Comparison of ENCODE assay signal across 24 mouse cellular contexts in the genomic region with DNA sequence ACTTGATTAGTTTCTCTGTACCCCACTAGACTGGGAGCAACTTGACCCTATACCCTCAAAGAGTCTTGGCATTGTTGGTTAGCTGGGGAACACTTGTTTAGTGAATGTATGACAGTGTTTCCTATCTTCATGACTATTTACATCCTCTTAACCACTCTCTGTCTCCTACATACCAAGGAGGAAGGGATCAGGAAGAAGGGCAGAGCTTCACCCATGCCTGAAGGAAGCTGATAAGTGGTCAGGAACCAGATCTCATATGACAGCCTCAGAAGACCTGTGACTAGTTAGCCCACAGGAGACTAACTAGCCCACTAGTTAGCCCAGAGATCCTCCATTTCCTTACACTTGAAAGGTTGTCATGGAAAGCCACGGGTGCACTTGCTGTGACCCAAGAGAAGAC.
A peak's percentile ranks its signal among the peaks of the same experiment; 100 is the strongest.
DNase-seq lines count a peak whose midpoint lies in the region; ATAC-seq lines count a peak whose summit lies in the region.
"Had no signal": no experiment of that assay in that cellular context is flagged by ENCODE, and none has a peak within 500 bp of the region (broad histone marks: within the 10 kb centered on the region; RNA-seq: fewer than 3 reads in every experiment).

No protein-coding gene starts in this region.

- no peaks in the 10 kb centered on the region for H3K9me3 ChIP-seq in liver, embryonic 11.5 days (ENCODE audit: control insufficient read depth, low read length)
- no peaks in the 10 kb centered on the region for H3K9me3 ChIP-seq in liver, embryonic 12.5 days (replicated peaks)
- H3K9me3 ChIP-seq in liver, embryonic 15.5 days (replicated peaks) = no peaks in the 10 kb centered on the region
- no peaks in the 10 kb centered on the region for H3K9me3 ChIP-seq in intestine, embryonic 15.5 days
- H3K9me3 ChIP-seq: embryonic facial prominence, embryonic 10.5 days; embryonic facial prominence, embryonic 13.5 days; forebrain, embryonic 12.5 days; forebrain, embryonic 15.5 days; heart, embryonic 10.5 days; hindbrain, embryonic 12.5 days; hindbrain, embryonic 15.5 days had no signal

- no peak for DNase-seq in liver, embryonic 11.5 days (ENCODE audit: low spot score)
- DNase-seq in liver = no peak
- no peak for DNase-seq in embryo, embryonic 9.5 days (ENCODE audit: extremely low spot score)
- no peak for DNase-seq in embryo, embryonic 11 days
- DNase-seq: adrenal gland, adult 2 months; adrenal gland, postnatal 14 days; cerebellum, adult 11-12 months; cerebellum, adult 8-10 months; cerebellum, postnatal 10 days; cerebellum, postnatal 36 days; gastrocnemius, postnatal 25 days; heart, adult 2 months had no signal

- H3K9ac ChIP-seq in liver, embryonic 11.5 days (ENCODE audit: low read depth, low read length) = no peak overlapping the region
- no peak overlapping the region for H3K9ac ChIP-seq in liver, embryonic 12.5 days
- H3K9ac ChIP-seq in liver, embryonic 15.5 days = no peak overlapping the region
- H3K9ac ChIP-seq in intestine, embryonic 15.5 days = no peak overlapping the region
- H3K9ac ChIP-seq: embryonic facial prominence, embryonic 13.5 days; forebrain, embryonic 12.5 days; forebrain, embryonic 15.5 days; hindbrain, embryonic 12.5 days; hindbrain, embryonic 15.5 days had no signal

- no peak overlapping the region for H3K4me3 ChIP-seq in liver, embryonic 11.5 days (ENCODE audit: low read depth, low read length)
- no peak overlapping the region for H3K4me3 ChIP-seq in liver, embryonic 12.5 days
- H3K4me3 ChIP-seq in liver, embryonic 15.5 days (replicated peaks) = no peak overlapping the region
- no peak overlapping the region for H3K4me3 ChIP-seq in intestine, embryonic 15.5 days (replicated peaks)
- H3K4me3 ChIP-seq: embryonic facial prominence, embryonic 10.5 days; embryonic facial prominence, embryonic 13.5 days; erythroblast, embryonic 14.5 days; forebrain, embryonic 12.5 days; forebrain, embryonic 15.5 days; heart, adult 2 months; heart, embryonic 10.5 days; hindbrain, embryonic 12.5 days; hindbrain, embryonic 15.5 days had no signal

- no peak overlapping the region for H3K4me2 ChIP-seq in liver, embryonic 11.5 days
- peak overlapping the region; percentile 10; the same call in 1 of the 2 replicates for H3K4me2 ChIP-seq in liver, embryonic 12.5 days
- H3K4me2 ChIP-seq in liver, embryonic 15.5 days = no peak overlapping the region
- H3K4me2 ChIP-seq in intestine, embryonic 15.5 days (replicated peaks) = no peak overlapping the region
- H3K4me2 ChIP-seq: embryonic facial prominence, embryonic 13.5 days; forebrain, embryonic 12.5 days; forebrain, embryonic 15.5 days; hindbrain, embryonic 12.5 days; hindbrain, embryonic 15.5 days had no signal

- WGBS in liver, embryonic 11.5 days = 50% methylated on average over 1 of the region's 1 CpGs
- WGBS in liver, embryonic 12.5 days (ENCODE audit: insufficient replicate concordance) = 13% methylated on average over 1 of the region's 1 CpGs
- WGBS in liver, embryonic 15.5 days (ENCODE audit: insufficient replicate concordance) = 29% methylated on average over 1 of the region's 1 CpGs
- WGBS in intestine, embryonic 15.5 days = 86% methylated on average over 1 of the region's 1 CpGs

- H3K27me3 ChIP-seq in liver, embryonic 11.5 days (replicated peaks; ENCODE audit: control insufficient read depth, insufficient read depth, low read length) = no peaks in the 10 kb centered on the region
- no peaks in the 10 kb centered on the region for H3K27me3 ChIP-seq in liver, embryonic 12.5 days (replicated peaks)
- H3K27me3 ChIP-seq in liver, embryonic 15.5 days = no peaks in the 10 kb centered on the region
- no peaks in the 10 kb centered on the region for H3K27me3 ChIP-seq in intestine, embryonic 15.5 days (replicated peaks)
- H3K27me3 ChIP-seq: embryonic facial prominence, embryonic 13.5 days; forebrain, embryonic 12.5 days; forebrain, embryonic 15.5 days; hindbrain, embryonic 12.5 days; hindbrain, embryonic 15.5 days had no signal

- H3K4me1 ChIP-seq in liver, embryonic 11.5 days (replicated peaks; ENCODE audit: control insufficient read depth, insufficient read depth, low read length) = no peaks in the 10 kb centered on the region
- H3K4me1 ChIP-seq in liver, embryonic 12.5 days = peaks cover 27% of the 10 kb centered on the region
- H3K4me1 ChIP-seq in liver, embryonic 15.5 days (replicated peaks) = peaks cover 17% of the 10 kb centered on the region
- H3K4me1 ChIP-seq in intestine, embryonic 15.5 days (replicated peaks) = no peaks in the 10 kb centered on the region
- H3K4me1 ChIP-seq: embryonic facial prominence, embryonic 10.5 days; embryonic facial prominence, embryonic 13.5 days; forebrain, embryonic 15.5 days; hindbrain, embryonic 12.5 days had no signal

- ATAC-seq in liver, embryonic 11.5 days (replicated peaks; ENCODE audit: low FRiP score) = peak; percentile 70
- ATAC-seq in liver, embryonic 12.5 days = peak; percentile 83
- peak; percentile 75 for ATAC-seq in liver, embryonic 15.5 days (ENCODE audit: insufficient read depth)
- ATAC-seq in intestine, embryonic 15.5 days = no peak
- ATAC-seq: CD4-positive, CD25-positive, alpha-beta regulatory T cell, adult 4 months; forebrain, embryonic 15.5 days had no signal

- no peaks in the 10 kb centered on the region for H3K36me3 ChIP-seq in liver, embryonic 11.5 days (ENCODE audit: control insufficient read depth, insufficient read depth, low read length)
- no peaks in the 10 kb centered on the region for H3K36me3 ChIP-seq in liver, embryonic 12.5 days
- no peaks in the 10 kb centered on the region for H3K36me3 ChIP-seq in liver, embryonic 15.5 days (replicated peaks)
- H3K36me3 ChIP-seq in intestine, embryonic 15.5 days = no peaks in the 10 kb centered on the region
- H3K36me3 ChIP-seq: embryonic facial prominence, embryonic 10.5 days; embryonic facial prominence, embryonic 13.5 days; heart, embryonic 10.5 days had no signal

- no peak overlapping the region for H3K27ac ChIP-seq in liver, embryonic 11.5 days (ENCODE audit: low read depth, low read length)
- peak overlapping the region; percentile 51; the same call in 1 of the 2 replicates for H3K27ac ChIP-seq in liver, embryonic 12.5 days
- H3K27ac ChIP-seq in liver, embryonic 15.5 days (replicated peaks) = 0 out of 2 replicates have a peak overlapping the region, but pooled peaks have one; percentile 29
- H3K27ac ChIP-seq in intestine, embryonic 15.5 days = no peak overlapping the region
- H3K27ac ChIP-seq: embryonic facial prominence, embryonic 10.5 days; embryonic facial prominence, embryonic 13.5 days; forebrain, embryonic 12.5 days; forebrain, embryonic 15.5 days; heart, adult 2 months; heart, embryonic 10.5 days; hindbrain, embryonic 12.5 days; hindbrain, embryonic 15.5 days had no signal

Comparison
In these comparisons a context has a peak if more than half of its experiments do, and no peak if none do; other contexts are left out.
1. H3K27ac ChIP-seq: peak in liver, embryonic 12.5 days (single experiment) and liver, embryonic 15.5 days (single experiment); none in liver, embryonic 11.5 days (single experiment) and intestine, embryonic 15.5 days (single experiment).